Mouse (Mus musculus): Measurements from ENCODE around the gene Pno1.
A peak's percentile ranks its signal among the peaks of the same experiment; 100 is the strongest.
"Not testable (repeated sequence)": the region's sequence is repeated elsewhere in the genome, so short reads cannot be mapped to it uniquely, and the experiment has no call there.

The Pno1 gene

DNA sequence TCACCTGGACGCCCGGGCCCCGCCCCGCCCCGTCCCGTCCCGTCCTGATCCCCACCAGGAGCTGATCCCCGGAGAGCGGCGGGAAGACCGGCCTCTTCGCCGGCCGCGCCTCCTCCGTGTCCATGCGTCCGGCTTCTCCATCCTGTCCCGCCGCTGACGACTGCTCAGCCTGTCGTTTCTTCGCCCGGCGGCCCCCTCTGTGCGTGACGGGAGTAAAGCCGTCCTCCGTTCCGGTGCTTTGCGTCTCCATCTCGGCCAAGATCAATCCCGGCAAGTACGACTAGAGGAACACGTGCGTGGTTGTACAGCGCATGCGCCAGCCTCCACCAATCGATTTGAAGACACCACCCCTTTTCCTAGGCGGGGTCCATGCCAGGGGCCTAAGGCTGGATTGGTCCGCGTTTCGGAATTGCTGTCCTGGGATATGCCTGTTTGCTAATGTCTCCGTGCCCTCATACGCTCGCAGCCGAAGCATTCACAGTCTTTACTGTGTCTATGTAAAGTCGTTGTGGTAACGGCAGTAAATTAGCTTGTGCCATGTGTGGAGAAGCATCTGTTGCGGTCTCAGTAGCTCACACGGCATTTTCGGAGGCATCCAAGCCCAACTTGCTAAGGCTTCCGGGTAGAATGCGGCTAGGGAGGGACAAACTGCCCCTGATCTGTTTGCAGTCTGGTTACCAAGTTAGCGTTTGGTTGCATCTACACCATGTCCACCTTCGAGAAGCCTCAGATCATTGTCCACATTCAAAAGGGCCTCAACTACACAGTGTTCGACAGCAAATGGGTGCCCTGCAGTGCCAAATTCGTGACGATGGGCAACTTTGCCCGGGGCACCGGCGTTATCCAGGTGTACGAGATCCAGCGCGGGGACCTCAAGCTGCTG, at the start of gene Pno1:
TSS of gene Pno1 (minus strand) at position 311 of the 883 bp plus-strand sequence.
- peak; percentile 97 for DNase-seq

DNA sequence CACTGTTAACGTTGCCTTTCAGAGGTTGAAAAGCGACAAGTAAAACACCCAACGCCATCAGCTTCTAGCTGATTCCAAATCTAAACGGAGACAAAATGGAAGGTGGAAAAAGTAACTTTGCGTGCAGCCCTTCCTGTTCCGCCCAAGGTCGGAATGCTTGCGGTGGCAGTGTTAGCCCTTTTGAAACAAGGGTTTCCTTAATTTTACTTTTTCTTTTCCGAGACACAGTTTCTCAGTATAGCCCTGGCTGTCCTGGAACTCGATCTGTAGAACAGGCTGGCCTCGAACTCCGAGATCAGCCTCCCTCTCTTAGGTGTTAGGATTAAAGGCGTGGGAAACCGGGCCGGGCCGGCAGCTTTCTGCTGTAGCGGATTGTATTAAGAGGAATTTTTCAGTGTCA, 46.5 kb upstream of the Pno1 start:
- peak; percentile 9 for DNase-seq

GRCm38 (mm10) chr11:17257443-17257842, 46.1 kb upstream of the Pno1 start, which contains the start of gene C1d:
C1d (plus strand) TSS chr11:17257579.
- peak; percentile 97 for DNase-seq

DNA sequence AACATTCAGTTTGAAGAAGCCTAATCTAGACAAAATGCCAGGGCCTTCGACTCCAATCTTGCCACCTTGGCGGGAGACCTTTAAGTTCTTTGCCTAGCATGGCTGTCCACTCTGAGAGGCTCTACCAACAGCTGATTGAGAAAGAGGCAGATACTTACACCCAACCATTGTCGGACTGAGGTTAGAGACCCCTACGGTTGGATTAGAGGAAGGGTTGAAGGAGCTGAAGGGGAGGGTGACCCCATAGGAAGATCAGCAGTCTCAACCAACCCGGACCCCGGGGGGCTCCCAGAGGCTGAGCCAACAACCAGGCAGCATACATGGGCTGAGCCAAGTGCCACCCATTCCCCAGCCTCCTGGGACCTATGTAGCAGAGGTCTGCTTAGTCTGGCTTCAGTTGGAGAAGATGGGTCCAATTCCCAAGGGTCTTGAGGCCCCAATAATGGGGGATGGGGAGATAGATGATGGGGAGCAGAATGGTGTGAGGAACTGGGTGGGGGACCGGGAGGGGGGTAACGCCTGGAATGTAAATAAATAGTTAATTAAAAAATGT, 45.5 kb upstream of the Pno1 start:
- DNase-seq = no peak

DNA sequence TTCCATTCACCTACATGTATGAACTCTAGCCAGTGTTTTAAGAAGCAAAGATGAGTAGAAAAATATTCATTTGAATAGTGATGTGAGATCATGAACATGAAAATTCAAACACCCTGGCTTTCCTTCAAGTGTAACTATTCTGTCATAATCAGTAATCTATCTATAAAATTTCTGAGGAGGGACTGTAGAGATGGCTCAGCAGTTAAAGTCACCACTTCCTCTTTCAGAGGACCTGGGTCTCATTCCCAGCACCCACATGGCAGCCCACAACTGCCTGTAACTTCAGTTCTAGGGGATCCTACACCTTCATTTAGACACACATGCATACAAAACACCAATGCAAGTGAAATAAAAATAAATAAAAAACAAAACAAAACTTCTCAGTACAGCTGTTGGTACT, 37.3 kb upstream of the Pno1 start:
- DNase-seq = no peak

GRCm38 (mm10) chr11:17238598-17238997, 27.2 kb upstream of the Pno1 start:
- not testable (repeated sequence) for DNase-seq

GRCm38 (mm10) chr11:17236449-17237037, 25.2 kb upstream of the Pno1 start:
- DNase-seq = no peak

GRCm38 (mm10) chr11:17232792-17233191, 21.4 kb upstream of the Pno1 start:
- no peak for DNase-seq

DNA sequence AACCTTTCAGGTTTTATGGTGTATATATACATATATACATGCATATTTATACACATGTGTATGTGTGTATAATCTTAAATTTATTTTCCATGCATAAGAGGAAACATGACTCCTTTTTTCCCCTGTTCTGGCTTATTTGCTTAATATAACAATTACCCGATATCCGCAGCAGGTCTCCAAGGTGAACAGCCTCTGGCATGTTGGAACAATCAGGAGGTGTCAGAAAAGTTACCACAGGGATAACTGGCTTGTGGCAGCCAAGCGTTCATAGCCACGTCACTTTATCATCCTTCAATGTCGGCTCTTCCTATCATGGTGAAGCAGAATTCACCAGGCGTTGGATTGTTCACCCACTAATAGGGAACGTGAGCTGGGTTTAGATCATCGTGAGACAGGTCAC, 9.8 kb upstream of the Pno1 start:
- no peak for DNase-seq

DNA sequence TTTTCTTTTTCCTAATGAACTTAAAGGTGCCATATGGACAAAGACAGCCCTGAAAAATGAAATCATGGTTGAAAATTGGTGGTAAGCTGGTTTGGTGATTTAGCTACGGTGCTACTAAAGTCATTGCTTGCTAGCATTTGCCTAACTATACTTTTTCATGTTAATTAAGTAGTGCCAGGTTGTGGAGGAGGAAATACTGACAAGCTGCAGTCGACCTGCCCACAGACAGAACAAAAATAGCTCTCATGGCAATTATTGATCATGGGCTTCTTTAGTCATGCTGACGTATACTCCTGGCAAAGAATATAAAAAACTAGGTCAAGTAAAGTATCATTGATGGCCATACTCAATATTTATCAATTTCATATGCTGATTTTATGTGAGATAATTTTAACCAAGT, 4.1 kb upstream of the Pno1 start:
- peak; percentile 34 for DNase-seq

DNA sequence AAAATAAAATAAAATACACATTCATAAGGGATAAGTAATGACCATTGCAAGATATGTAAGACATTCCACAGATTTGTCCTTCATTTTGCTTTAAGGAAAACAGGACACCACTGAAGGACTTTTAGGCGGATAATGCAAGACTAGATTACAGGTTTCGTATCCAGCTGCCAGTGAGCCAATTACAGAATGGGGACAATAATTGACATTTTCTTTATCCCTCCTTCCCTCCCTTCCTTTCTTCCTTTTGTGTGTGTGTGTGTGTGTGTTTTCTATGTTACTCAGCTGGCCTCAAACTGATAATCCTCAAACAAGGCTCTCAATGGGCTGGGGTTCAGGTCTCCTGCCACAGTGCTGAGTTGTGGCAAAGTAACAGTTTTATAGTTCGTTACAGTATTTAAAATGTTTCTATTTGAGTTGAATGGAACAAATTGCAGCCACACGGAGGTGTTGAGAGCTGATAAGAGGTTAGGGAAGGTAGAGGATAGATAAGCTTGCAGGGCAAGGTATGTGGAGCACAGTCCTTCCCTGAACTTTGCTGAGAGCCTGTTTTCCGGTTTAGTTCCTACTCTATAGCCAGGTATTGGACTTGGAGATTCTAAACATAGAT, 1.6 kb upstream of the Pno1 start:
- no peak for DNase-seq

DNA sequence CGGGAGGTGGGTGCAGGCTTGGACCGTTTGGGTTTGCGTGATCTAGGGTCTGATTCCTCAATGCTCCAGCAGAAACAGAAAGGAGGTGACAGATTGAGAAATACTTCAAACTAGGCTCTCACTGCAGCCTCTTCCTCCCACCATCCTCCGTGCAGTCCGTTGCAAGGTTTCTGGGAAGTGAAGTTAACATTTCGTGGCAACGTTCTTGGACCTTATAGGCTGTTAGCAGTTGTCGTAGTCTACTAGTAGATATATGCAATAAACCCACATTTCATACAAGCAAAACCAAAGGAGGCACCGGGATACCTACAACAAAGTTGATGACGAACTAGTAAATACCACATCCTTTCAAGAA, 750 bp upstream of the Pno1 start:
- DNase-seq = no peak

GRCm38 (mm10) chr11:17202481-17202880, 8.9 kb downstream of the Pno1 start:
- DNase-seq = no peak

GRCm38 (mm10) chr11:17200936-17201335, 10.4 kb downstream of the Pno1 start:
- DNase-seq = no peak

GRCm38 (mm10) chr11:17199840-17200501, 11.4 kb downstream of the Pno1 start:
- no peak for DNase-seq

GRCm38 (mm10) chr11:17199170-17199569, 12.2 kb downstream of the Pno1 start:
- no peak for DNase-seq

DNA sequence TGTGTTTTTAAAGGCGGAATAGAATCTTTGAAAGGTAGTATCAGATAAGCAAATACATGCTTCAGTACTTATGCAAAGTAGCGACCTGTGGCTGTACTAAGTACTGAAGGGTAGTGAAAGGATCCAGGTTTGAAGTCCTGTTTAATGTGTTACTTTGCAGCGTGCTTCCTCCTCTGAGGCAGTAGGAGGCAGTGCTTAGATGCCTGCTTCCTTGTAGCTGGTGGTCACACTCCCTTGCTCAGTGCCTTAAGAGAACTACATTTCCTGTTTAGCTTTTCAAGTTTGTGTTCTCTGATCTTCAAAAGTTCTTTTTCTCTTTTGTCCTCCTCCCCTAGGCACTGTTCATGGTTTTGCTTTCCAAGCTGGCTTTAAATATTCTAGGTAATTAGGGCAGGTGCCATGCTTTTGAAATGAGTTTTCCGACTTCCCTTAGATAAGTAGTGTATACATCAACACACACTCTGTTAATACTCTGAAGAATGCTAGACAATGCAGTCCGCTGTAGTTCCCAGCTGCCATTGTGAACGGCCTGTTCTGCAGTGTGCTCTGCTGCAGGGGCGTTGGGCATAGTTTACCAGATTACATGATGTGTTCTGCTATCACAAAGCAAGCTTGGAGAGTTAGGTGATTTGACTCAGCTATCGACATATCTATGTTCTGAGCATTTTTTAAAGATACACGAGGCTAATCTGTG, 19.1 kb downstream of the Pno1 start:
- peak; percentile 27 for DNase-seq

DNA sequence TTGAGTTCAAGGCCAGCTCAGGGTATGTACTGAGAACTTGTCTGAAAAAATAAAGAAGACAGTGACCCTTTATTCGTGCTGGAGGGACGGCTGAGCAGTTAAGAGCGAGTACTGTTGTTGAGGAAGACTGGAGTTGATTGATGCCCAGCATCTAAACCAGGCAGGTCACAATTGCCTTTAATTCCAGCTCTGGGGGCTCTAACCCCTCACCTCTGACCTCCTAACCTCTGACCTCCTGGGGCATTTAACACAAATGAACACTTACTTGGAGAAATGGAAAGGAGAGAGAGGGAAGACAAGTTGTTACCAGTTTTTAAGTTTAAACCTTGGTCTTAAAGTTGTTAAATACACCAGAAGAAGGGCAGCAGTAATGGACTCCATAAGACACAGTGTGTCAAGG, 22.6 kb downstream of the Pno1 start:
- no peak for DNase-seq

GRCm38 (mm10) chr11:17187649-17188048, 23.7 kb downstream of the Pno1 start:
- no peak for DNase-seq

GRCm38 (mm10) chr11:17183165-17183564, 28.2 kb downstream of the Pno1 start:
- DNase-seq = no peak

GRCm38 (mm10) chr11:17181807-17182206, 29.6 kb downstream of the Pno1 start, which contains the start of gene Wdr92:
Wdr92 (plus strand) TSS chr11:17182107.
- no peak for DNase-seq

GRCm38 (mm10) chr11:17180753-17181152, 30.6 kb downstream of the Pno1 start:
- no peak for DNase-seq

Measured in layer of hippocampus, adult 9-11 months (tissue).